Mouse (Mus musculus) brain, embryonic 14.5 days (tissue): Measurements from ENCODE around the gene Ap1g2. TPM values are rescaled to one million over a fixed set of nuclear protein-coding genes. Genes with fewer than 3 reads are reported as not detected.
A peak's percentile ranks its signal among the peaks of the same experiment; 100 is the strongest.

Experiments
- DNase-seq: peaks from one replicate; pipeline ENCODE4 v3.0.0-alpha.2; 2011; ENCODE audit warnings: low read depth
- CTCF ChIP-seq: fragments of 200-500 bp; IDR thresholded peaks from 2 replicates; pipeline ENCODE4 v1.5.1; 2012; ENCODE audit warnings: inconsistent platforms, mild to moderate bottlenecking, moderate library complexity, borderline replicate concordance; ENCODE audit not compliant: insufficient read depth, insufficient read length; ENCODE audit errors: extremely low read depth
- POLR2A ChIP-seq: fragments of 200-500 bp; IDR thresholded peaks from 2 replicates; pipeline ENCODE4 v1.6.1; 2012; ENCODE audit warnings: mild to moderate bottlenecking, inconsistent platforms, borderline replicate concordance; ENCODE audit not compliant: poor library complexity, insufficient read depth, insufficient read length, severe bottlenecking; ENCODE audit errors: extremely low read depth
- polyA plus RNA-seq: library from polyadenylated mRNA; depleted of rRNA; stranded (reverse); fragments of >200 nt; gene quantifications from 2 replicates; pipeline ENCODE4 v1.2.3, GENCODE M21; 2012; rRNA removed

Gene Ap1g2
- polyA plus RNA-seq = 13.6 and 20.6 TPM in 2 replicates

- TF ChIP-seq CTCF = peak; percentile 34; the same call in 1 of the 2 replicates
- TF ChIP-seq POLR2A = peak; percentile 53; the same call in 1 of the 2 replicates
Measured at GRCm38 (mm10) chr14:55105836-55106809, at the start of gene Ap1g2. Ap1g2 (minus strand) TSS chr14:55106593.

DNA sequence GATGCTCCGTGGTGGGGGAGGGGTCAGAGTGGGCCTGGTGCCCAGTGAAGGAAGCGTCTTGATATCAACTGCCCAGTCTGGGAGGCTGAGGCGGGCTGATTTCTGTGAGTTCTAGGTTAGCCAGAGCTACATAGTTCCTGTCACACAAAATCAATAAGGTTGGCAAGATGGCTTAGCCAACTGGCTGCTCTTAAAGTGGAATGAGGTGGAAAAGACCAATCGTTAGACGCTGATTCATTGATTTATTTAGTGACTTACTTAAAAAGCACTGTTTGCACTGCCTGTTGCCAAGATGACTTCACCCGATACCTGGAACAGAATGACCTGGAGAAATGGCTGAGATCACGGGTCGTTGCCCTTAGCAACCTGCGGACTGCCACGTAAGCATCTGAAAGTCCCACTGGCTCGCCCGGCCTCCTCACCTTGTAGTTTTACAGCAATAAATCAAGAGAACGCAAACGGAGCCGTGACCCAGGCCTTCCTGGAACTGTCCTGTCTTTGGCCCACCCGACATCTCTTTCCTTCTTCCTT, 46.6 kb upstream of the Ap1g2 start:
- DNase-seq = no peak
- no peak for TF ChIP-seq POLR2A
- no peak for TF ChIP-seq CTCF

More at GRCm38 (mm10) chr14:55105836-55106809, at the start of gene Ap1g2:
- DNase-seq = peak; percentile 93

GRCm38 (mm10) chr14:55152174-55152573, 45.8 kb upstream of the Ap1g2 start:
- TF ChIP-seq CTCF (no peak), POLR2A (no peak)
- DNase-seq = no peak

- no peak for DNase-seq
- TF ChIP-seq POLR2A (no peak), CTCF (no peak)
Measured at GRCm38 (mm10) chr14:55150985-55151384, 44.6 kb upstream of the Ap1g2 start.

DNA sequence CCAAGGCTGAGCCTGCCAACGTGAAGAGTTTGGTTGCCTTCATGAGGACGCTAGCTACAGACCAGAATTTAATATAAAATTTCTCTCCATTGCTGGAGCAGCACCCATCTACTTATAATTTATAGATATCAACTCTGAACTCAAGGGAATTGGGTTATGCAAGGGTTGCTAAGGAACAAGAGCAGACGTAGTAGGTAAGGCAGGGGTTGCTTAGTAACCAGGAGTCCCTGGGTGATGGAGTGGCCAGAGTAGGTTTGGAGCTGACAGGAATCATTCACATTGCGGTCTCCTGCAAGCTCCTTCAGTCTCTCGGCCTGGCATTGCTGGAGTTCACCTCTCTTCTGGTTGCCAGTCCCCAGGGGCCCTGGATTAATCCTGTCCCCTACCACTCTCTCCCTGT, 42.6 kb upstream of the Ap1g2 start:
- no peak for TF ChIP-seq POLR2A
- no peak for TF ChIP-seq CTCF
- DNase-seq = peak; percentile 67

GRCm38 (mm10) chr14:55148363-55148915, 42.0 kb upstream of the Ap1g2 start:
- TF ChIP-seq CTCF (peak; percentile 89), POLR2A (no peak)
- peak; percentile 83 for DNase-seq

GRCm38 (mm10) chr14:55146829-55147401, 40.5 kb upstream of the Ap1g2 start:
- no peak for DNase-seq
- TF ChIP-seq CTCF (no peak), POLR2A (no peak)

- DNase-seq = no peak
- no peak for TF ChIP-seq POLR2A
- TF ChIP-seq CTCF = no peak
Measured at GRCm38 (mm10) chr14:55146324-55146723, 39.9 kb upstream of the Ap1g2 start.

DNA sequence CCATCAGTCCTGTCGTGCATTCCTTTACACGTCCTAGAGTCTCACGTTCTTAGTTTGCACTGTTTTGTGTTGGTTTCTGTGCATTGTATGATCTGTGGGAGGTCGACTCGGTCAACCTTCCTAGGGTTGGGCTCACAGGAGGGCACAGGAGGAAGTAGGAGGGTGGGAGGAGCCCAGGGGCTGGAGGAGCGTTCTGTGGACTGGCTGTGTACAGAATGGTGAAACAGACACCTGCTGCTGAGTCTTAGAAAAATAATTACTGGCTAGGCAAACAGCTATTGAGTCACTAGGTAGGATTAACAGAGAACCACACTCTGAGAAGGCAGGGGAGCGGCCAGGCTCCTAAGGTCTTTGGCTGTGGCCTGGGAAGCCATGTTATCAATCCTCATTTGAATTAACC, 32.9 kb upstream of the Ap1g2 start:
- DNase-seq = no peak
- TF ChIP-seq CTCF (no peak), POLR2A (no peak)

DNA sequence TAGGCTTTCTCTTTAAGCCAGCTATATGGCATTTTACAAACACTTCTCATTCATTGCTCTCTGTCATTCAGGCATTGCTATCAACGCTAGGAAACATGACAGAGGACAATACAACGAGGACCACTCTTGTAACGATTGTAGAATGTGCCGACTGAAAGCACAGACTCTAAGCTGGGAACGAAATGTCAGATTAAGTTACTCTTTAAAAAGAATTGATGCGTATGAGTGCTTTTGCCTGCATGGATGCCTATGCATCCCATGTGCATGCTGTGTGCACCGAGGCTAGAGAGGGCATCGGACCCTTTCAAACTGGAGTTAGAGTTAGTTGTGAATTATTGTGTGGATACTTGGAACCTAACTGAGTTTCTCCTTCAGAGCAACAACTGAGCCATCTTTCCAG, 29.3 kb upstream of the Ap1g2 start:
- no peak for TF ChIP-seq POLR2A

DNA sequence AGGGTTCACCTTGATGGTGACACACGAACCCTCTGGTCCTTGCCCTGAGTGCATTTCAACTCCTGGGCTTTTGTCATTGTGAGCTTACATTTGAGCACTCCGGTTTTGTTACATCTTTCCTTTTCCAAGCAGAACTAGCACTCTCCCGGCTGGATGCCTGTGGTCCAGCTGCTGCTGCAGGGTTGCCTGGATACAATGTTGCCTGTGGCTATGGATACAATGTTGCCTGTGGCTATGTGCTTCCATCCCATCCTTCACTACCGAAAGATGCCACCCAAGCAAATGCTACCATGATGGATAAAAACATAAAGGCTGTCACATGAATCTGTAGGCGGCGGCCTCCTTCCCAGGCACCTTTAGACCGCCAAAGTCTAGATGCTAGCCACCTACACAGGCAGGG, 20.1 kb upstream of the Ap1g2 start:
- DNase-seq = no peak
- no peak for TF ChIP-seq POLR2A
- TF ChIP-seq CTCF = no peak

More for the DNA sequence above, 29.3 kb upstream of the Ap1g2 start:
- no peak for DNase-seq

DNA sequence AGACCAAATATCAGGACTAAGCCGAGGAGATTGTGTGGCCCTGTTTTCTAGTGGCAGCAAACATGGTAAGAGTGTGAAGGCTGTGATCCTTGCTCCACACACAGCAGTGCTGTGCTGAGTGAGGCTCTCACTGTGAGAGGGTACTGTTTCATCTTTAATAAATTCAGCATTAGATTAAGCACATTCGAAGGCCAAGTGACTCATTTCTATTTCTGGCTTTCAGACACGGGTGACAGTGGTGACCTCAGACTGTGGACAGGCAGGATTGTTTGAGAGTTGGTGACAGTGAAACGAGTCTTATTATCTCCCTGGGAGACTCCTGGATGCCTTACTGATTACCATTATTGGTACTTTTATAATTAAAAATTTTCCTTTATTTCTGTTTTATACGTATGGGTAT, 19.3 kb upstream of the Ap1g2 start:
- TF ChIP-seq POLR2A (no peak), CTCF (no peak)
- DNase-seq = no peak

- no peak for DNase-seq
Measured at GRCm38 (mm10) chr14:55122359-55122758, 16.0 kb upstream of the Ap1g2 start.

More at GRCm38 (mm10) chr14:55122359-55122758, 16.0 kb upstream of the Ap1g2 start:
- TF ChIP-seq CTCF (no peak), POLR2A (no peak)
